Mouse (Mus musculus) megakaryocyte, embryonic 14.5 days (primary cell): ENCODE measurements at regions not wholly inside any gene's neighbourhood (a gene's known extent, or its start where the extent isn't known, plus 50 kb on each side); places are given as distances from the start of the nearest gene placed in this dataset.
"Not testable (repeated sequence)": the region's sequence is repeated elsewhere in the genome, so short reads cannot be mapped to it uniquely, and the experiment has no call there.

Experiments
- H3K27me3 ChIP-seq: replicated peaks from 2 replicates; pipeline ENCODE3; 2012; ENCODE audit warnings: inconsistent platforms
- H3K36me3 ChIP-seq: replicated peaks from 2 replicates; pipeline ENCODE3; 2012; ENCODE audit warnings: low read length, inconsistent platforms, mixed read lengths
- H3K4me1 ChIP-seq: 2 replicates; pipeline ENCODE4 v1.6.1; 2012; ENCODE audit warnings: inconsistent platforms
- H3K4me3 ChIP-seq: replicated peaks from 2 replicates; pipeline ENCODE3; 2012; ENCODE audit warnings: moderate library complexity, mild to moderate bottlenecking, inconsistent platforms
- H3K9me3 ChIP-seq: 2 replicates; pipeline ENCODE4 v1.6.1; 2012; ENCODE audit warnings: inconsistent platforms
- FLI1 ChIP-seq: IDR thresholded peaks from 2 replicates; pipeline ENCODE4 v1.6.1; 2012; ENCODE audit warnings: low read length, inconsistent platforms, mixed read lengths
- GATA1 ChIP-seq: IDR thresholded peaks from 3 replicates; pipeline ENCODE4 v1.6.1; 2012; ENCODE audit warnings: mixed read lengths, low read length, inconsistent platforms, borderline replicate concordance

DNA sequence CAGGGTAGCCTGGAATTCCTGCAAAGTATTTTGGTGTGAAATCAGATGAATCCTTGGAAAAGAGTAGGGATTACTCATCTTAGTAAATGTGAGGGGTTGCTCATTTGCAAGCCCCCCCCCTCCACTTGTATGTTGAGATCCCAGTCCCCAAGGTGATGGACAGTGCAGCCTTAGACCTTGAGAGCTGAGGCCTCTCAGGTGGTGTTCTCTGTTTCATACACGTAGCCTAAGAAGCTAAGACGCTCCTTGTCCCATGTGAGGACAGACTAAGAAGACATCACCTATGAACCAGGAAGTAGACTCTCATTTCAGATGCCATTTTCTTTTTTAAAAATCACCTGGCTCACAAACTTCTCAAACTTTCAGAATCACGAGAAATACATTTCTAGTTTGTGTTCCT lies 67.6 kb upstream of the Map3k1 start:
- Histone ChIP-seq H3K4me3 (no peak overlapping the region), H3K4me1 (no peaks in the 10 kb centered on the region), H3K36me3 (no peaks in the 10 kb centered on the region), H3K27me3 (peaks cover 11% of the 10 kb centered on the region), H3K9me3 (peaks cover 14% of the 10 kb centered on the region)
- TF ChIP-seq FLI1 (no peak), GATA1 (no peak)

- H3K9me3 ChIP-seq: peaks cover 15% of the 10 kb centered on the region
- no peaks in the 10 kb centered on the region for H3K36me3 ChIP-seq
- H3K4me1 ChIP-seq: no peaks in the 10 kb centered on the region
- no peak overlapping the region for H3K4me3 ChIP-seq
- peaks cover 9% of the 10 kb centered on the region for H3K27me3 ChIP-seq
- no peak for TF ChIP-seq FLI1
- TF ChIP-seq GATA1: no peak
Observed at GRCm38 (mm10) chr13:111876847-111877246, 68.1 kb upstream of the Map3k1 start.

DNA sequence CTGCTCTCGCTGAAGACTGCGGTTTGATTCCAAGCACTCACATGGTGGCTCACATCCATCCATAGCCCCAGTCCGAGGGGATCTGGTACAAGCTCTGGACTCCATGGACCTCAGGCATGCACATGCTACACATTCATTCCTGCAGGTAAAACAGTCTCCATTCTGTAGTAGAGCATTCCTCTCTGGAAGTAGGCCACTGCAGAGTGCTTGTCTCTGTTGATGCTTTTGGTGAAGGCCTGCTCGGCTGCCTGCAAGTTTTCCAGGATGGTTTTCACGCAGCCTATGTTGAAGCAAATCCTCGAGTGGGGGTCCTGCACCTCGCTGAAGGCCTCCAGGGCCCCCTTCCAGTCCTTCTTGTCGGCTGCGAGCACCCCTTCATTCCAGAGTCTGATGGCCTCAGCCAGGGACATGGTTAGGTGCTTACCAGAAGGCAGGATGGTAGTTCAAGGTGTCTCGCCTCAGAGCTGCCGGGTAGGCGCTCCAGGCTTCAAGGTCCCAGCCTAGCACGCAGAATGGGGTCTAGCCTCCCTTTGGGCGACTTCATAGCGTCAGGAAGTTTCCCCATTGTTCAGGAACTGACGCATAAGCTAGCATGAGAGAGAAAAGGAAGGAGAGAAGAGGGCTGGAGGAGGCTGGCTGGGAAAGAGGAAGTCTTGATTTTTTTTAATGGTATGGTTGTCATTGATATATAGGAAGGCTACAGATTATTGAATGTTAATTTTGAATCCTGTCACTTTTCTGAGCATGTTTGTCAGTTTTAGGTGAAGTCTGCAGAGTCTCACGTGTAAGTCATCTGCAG lies 75.2 kb upstream of the Map3k1 start:
- H3K9me3 ChIP-seq: peaks cover 21% of the 10 kb centered on the region
- not testable (repeated sequence) for H3K36me3 ChIP-seq, H3K4me1 ChIP-seq, H3K27me3 ChIP-seq, H3K4me3 ChIP-seq

DNA sequence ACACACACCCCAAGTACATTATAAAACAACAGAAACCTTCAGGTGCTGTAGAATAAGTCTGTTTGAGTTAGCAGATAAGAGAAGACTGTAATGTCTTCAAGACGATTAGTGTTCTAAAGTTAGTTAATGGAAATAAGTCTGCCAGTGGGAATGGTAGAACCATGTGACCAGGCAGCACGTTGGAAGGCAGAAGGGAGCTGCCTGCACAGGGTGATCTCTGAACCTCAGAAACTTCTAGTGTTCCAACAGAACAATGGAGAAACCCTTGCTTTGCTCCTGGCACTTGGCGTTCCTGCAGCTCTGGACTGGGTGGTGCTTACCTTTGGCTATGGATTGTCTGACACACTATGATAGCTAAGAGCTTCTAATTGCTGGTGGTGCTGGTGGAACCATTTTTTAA lies 82.0 kb upstream of the Map3k1 start:
- Histone ChIP-seq H3K9me3 (no peaks in the 10 kb centered on the region), H3K4me3 (no peak overlapping the region), H3K4me1 (no peaks in the 10 kb centered on the region), H3K27me3 (peaks cover 7% of the 10 kb centered on the region), H3K36me3 (no peaks in the 10 kb centered on the region)
- no peak for TF ChIP-seq GATA1
- no peak for TF ChIP-seq FLI1

GRCm38 (mm10) chr13:111892141-111892540 lies 83.3 kb upstream of the Map3k1 start:
- Histone ChIP-seq H3K27me3 (peaks cover 9% of the 10 kb centered on the region), H3K36me3 (no peaks in the 10 kb centered on the region), H3K9me3 (no peaks in the 10 kb centered on the region), H3K4me1 (peaks cover 5% of the 10 kb centered on the region; the same call in 1 of the 2 replicates), H3K4me3 (no peak overlapping the region)
- TF ChIP-seq GATA1 (no peak), FLI1 (no peak)

DNA sequence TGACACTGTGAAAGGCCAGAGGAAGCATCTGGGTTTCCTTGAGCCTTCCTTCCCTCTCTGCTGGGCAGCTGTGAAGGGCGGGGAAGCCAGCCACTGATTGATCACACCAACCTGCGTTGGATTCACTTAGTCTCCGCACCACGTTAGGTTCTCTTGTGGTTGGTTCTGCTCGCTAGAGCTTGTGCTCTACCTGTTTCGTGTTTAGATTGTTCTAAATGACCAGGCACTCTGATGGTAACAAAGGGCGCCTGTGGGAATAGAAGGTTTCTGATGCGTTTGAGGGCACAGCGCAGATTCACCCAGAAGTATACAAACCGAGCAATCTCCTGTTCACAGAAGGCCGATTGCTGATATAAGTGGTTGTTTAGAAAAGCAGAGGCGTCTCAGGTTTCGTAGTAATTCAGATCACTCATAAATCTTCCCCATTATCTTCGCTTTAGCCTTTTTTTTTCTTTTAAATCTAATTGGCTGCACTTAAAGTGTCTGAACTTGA lies 84.5 kb upstream of the Map3k1 start:
- H3K27me3 ChIP-seq: peaks cover 9% of the 10 kb centered on the region
- H3K36me3 ChIP-seq: no peaks in the 10 kb centered on the region
- no peak overlapping the region for H3K4me3 ChIP-seq
- no peak for TF ChIP-seq FLI1
- no peak for TF ChIP-seq GATA1
- H3K9me3 ChIP-seq: no peaks in the 10 kb centered on the region
- H3K4me1 ChIP-seq: peaks cover 5% of the 10 kb centered on the region; the same call in 1 of the 2 replicates

GRCm38 (mm10) chr13:111894804-111895478 lies 86.1 kb upstream of the Map3k1 start:
- H3K9me3 ChIP-seq: no peaks in the 10 kb centered on the region
- no peaks in the 10 kb centered on the region for H3K36me3 ChIP-seq
- peak overlapping the region; percentile 46 for H3K4me3 ChIP-seq
- peaks cover 5% of the 10 kb centered on the region; the same call in 1 of the 2 replicates for H3K4me1 ChIP-seq
- no peak for TF ChIP-seq FLI1
- TF ChIP-seq GATA1: no peak
- H3K27me3 ChIP-seq: peaks cover 12% of the 10 kb centered on the region

GRCm38 (mm10) chr13:111896279-111896678 lies 87.5 kb upstream of the Map3k1 start:
- H3K36me3 ChIP-seq: no peaks in the 10 kb centered on the region
- TF ChIP-seq GATA1 (no peak), FLI1 (no peak)
- H3K27me3 ChIP-seq: peaks cover 12% of the 10 kb centered on the region
- no peak overlapping the region for H3K4me3 ChIP-seq
- H3K4me1 ChIP-seq: peaks cover 5% of the 10 kb centered on the region; the same call in 1 of the 2 replicates
- H3K9me3 ChIP-seq: no peaks in the 10 kb centered on the region

GRCm38 (mm10) chr13:111903361-111903760 lies 94.6 kb upstream of the Map3k1 start:
- Histone ChIP-seq H3K9me3 (no peaks in the 10 kb centered on the region), H3K4me3 (no peak overlapping the region), H3K27me3 (peaks cover 3% of the 10 kb centered on the region), H3K36me3 (no peaks in the 10 kb centered on the region), H3K4me1 (peaks cover 12% of the 10 kb centered on the region)
- TF ChIP-seq FLI1: no peak
- no peak for TF ChIP-seq GATA1

DNA sequence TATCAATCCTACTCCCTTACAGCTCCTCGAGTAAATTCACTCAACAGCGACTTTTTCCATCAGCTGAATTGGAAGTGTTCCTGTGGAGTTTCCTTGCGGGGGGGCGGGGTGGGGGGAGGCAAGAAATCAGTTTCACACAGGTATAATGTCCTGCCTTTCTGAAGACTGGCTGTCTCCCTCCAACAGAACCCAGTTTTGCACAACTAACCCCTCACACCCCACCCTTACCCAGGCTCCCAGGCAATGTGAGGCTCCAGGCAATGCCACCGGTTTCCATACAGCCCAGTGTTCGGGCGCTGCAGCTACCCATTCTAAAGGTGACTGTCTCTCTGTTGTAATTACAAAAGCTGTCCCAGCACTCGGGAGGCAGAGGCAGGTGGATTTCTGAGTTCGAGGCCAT lies 95.1 kb upstream of the Map3k1 start:
- Histone ChIP-seq H3K4me3 (no peak overlapping the region), H3K4me1 (peaks cover 12% of the 10 kb centered on the region), H3K36me3 (no peaks in the 10 kb centered on the region), H3K9me3 (no peaks in the 10 kb centered on the region), H3K27me3 (peaks cover 3% of the 10 kb centered on the region)
- TF ChIP-seq FLI1 (no peak), GATA1 (no peak)
